Mouse (Mus musculus): ENCODE measurements around the gene Atf3. TPM values are rescaled to one million over a fixed set of nuclear protein-coding genes. Genes with fewer than 3 reads are reported as not detected.
"Not testable (repeated sequence)": the region's sequence is repeated elsewhere in the genome, so short reads cannot be mapped to it uniquely, and the experiment has no call there.

The Atf3 gene
- polyA plus RNA-seq, 1 experiment from 2014 or later: 2.9 TPM

GRCm38 (mm10) chr1:191172487-191172886 is 45.4 kb downstream of the Atf3 start:
- no peak for ATAC-seq (ENCODE audit: insufficient number of reproducible peaks, insufficient read depth, low FRiP score, low TSS enrichment, low read depth)
- H3K4me1 ChIP-seq: no peaks in the 10 kb centered on the region
- no peak overlapping the region for H3K4me2 ChIP-seq
- no peak overlapping the region for H3K27ac ChIP-seq
- no peaks in the 10 kb centered on the region for H3K27me3 ChIP-seq
- H3K9me3 ChIP-seq: no peaks in the 10 kb centered on the region
- 10% methylated on average over 6 of the region's 6 CpGs for WGBS
- no peak overlapping the region for H3K9ac ChIP-seq
- H3K4me3 ChIP-seq: no peak overlapping the region
- no peaks in the 10 kb centered on the region for H3K36me3 ChIP-seq

DNA sequence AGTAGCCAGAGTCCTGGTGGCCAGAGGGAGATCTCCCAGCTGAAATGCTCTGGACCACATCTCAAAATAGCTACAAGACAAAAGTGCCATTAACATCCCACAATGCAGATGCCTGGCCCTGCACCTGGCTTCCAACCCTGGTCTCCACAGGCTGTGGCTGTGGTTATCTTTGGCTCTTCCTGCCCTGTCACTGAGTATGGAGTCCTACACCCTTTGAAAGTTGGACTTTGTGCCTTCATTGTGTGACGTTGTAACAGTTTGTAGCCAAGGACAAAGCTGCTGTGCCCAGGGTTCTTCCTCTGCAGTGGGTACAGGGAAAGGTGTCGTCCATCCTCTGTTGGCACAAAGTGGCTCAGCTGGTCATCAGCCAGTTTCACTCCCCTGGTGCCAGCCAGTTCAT is 47.4 kb downstream of the Atf3 start:
- Histone ChIP-seq H3K4me2 (no peak overlapping the region), H3K4me3 (no peak overlapping the region), H3K9me3 (no peaks in the 10 kb centered on the region), H3K36me3 (no peaks in the 10 kb centered on the region), H3K9ac (no peak overlapping the region), H3K27ac (no peak overlapping the region), H3K27me3 (no peaks in the 10 kb centered on the region), H3K4me1 (no peaks in the 10 kb centered on the region)
- ATAC-seq (ENCODE audit: insufficient number of reproducible peaks, insufficient read depth, low FRiP score, low TSS enrichment, low read depth): no peak
- 83% methylated on average over 2 of the region's 2 CpGs for WGBS

DNA sequence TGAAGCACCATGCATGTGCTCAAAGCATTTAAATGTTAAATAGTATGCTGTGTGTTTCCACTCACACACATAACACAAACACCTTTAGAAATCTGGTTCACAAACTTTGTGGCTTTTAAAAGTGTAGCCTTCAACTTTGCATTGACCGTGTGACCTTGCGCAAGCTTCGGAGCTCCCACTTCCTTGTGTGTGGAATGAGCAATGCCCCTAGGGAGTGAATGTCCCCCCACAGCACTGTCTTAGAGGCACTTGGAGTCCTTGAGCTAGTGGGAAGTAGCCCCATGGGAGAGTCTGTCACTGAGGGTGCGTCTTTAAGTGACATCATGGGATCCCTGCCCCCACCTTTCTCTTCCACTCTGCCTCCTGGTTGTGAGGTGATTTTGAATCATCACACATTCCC is 51.6 kb downstream of the Atf3 start:
- no peak for ATAC-seq (ENCODE audit: insufficient number of reproducible peaks, insufficient read depth, low FRiP score, low TSS enrichment, low read depth)
- no peak overlapping the region for H3K9ac ChIP-seq
- H3K4me1 ChIP-seq: 0 out of 2 replicates have a peak, but pooled peaks cover 6% of the 10 kb centered on the region
- H3K4me3 ChIP-seq: no peak overlapping the region
- H3K27ac ChIP-seq: no peak overlapping the region
- no peaks in the 10 kb centered on the region for H3K27me3 ChIP-seq
- no peaks in the 10 kb centered on the region for H3K9me3 ChIP-seq
- no peak overlapping the region for H3K4me2 ChIP-seq
- no peaks in the 10 kb centered on the region for H3K36me3 ChIP-seq
- 79% methylated on average over 4 of the region's 4 CpGs for WGBS

DNA sequence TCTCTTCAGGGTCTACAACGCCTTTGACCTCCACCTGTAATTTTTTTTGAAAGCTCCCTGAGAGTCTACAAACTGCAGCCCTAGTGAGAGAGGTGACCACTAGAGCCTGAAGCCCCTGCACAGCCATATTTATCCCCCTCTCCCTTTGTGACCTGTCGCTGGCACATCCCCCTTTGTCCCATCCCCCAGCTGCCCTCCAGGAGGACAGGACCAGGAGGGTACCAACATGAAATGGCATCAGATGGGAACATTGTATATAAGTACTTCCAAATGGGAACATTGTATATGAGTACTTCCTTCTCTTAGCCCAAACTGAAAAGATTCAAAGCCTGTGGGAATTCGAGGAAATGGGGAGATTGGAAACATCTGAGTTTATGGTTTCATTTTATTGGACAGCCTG is 53.1 kb downstream of the Atf3 start, which contains the start of gene Fam71a:
Gene Fam71a (minus strand): TSS at position 101 of the 400 bp plus-strand sequence.
- no peaks in the 10 kb centered on the region for H3K9me3 ChIP-seq
- no peak within 1 kb of the TSS for H3K9ac ChIP-seq
- 58% methylated on average over 3 of the region's 3 CpGs for WGBS
- ATAC-seq (ENCODE audit: insufficient number of reproducible peaks, insufficient read depth, low FRiP score, low TSS enrichment, low read depth): no peak
- H3K4me3 ChIP-seq: no peak within 1 kb of the TSS
- 0 out of 2 replicates have a peak, but pooled peaks cover 6% of the 10 kb centered on the region for H3K4me1 ChIP-seq
- no peaks in the 10 kb centered on the region for H3K36me3 ChIP-seq
- no peak within 1 kb of the TSS for H3K27ac ChIP-seq
- no peaks in the 10 kb centered on the region for H3K27me3 ChIP-seq
- no peak within 1 kb of the TSS for H3K4me2 ChIP-seq

DNA sequence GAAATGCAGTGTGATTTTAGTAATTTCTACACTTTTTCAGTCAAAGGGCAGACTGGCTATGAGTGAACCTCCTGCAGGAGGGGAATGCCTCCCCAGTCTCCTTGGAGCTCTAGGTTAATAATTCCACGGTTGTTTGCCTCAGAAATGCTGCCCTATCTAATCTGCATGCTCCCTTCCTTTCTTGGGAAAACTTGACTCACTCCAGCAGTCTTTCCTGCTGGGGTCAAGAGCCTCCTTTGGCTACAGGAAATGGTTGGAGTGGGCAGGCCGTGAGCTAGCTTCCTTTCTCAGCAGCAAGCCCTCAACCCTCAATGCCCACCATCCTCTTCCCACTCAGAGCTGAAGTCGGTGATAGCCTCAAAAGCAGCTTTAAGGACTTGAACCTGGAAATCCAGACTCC is 63.5 kb downstream of the Atf3 start:
- Histone ChIP-seq H3K4me2 (no peak overlapping the region), H3K9me3 (peaks cover 7% of the 10 kb centered on the region), H3K9ac (no peak overlapping the region), H3K27ac (no peak overlapping the region), H3K36me3 (no peaks in the 10 kb centered on the region), H3K27me3 (no peaks in the 10 kb centered on the region), H3K4me3 (no peak overlapping the region), H3K4me1 (no peaks in the 10 kb centered on the region; the same call in 1 of the 2 replicates)
- 27% methylated on average over 3 of the region's 3 CpGs for WGBS
- ATAC-seq (ENCODE audit: insufficient number of reproducible peaks, insufficient read depth, low FRiP score, low TSS enrichment, low read depth): no peak

- no peak for ATAC-seq (ENCODE audit: insufficient number of reproducible peaks, insufficient read depth, low FRiP score, low TSS enrichment, low read depth)
- H3K9me3 ChIP-seq: peaks cover 7% of the 10 kb centered on the region
These were observed 64.8 kb downstream of the Atf3 start for GRCm38 (mm10) chr1:191153052-191153451.

DNA sequence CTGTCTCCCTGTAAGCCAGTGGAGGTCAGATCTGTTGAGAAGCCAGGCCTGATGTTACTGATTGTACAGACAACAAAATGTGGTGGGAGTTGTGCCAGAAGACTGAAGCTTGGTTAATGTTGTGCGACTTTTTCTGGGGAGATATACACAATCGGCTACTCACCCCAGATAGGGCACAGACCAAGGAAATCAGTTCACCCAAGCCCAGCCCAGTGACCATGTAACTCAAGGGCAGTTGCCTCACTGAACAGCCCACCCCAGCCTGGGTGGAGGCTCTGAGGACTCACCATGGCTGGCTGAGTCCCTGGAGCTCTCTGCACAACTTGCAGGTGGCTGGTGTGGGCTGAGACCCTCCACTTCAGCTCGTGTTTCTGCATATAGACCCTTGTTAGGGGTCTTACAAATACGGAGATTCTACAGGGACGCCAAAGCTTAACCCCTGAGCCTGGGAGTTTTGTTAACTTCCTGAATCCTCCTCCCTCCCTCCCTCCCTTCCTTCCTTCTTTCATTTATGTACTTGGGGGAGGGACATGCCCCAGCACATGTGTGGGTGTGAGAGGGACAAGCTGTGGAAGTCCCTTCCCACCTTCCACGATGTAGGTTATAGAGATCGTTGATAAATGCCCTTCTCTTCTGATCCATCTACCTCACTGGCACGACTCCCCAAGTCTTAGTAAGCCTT is 66.8 kb downstream of the Atf3 start:
- H3K4me3 ChIP-seq: no peak overlapping the region
- no peaks in the 10 kb centered on the region for H3K27me3 ChIP-seq
- no peak overlapping the region for H3K27ac ChIP-seq
- 79% methylated on average over 8 of the region's 8 CpGs for WGBS
- no peak for ATAC-seq (ENCODE audit: insufficient number of reproducible peaks, insufficient read depth, low FRiP score, low TSS enrichment, low read depth)
- H3K4me2 ChIP-seq: no peak overlapping the region
- no peaks in the 10 kb centered on the region; the same call in 1 of the 2 replicates for H3K4me1 ChIP-seq
- H3K9me3 ChIP-seq: peaks cover 3% of the 10 kb centered on the region; the same call in 1 of the 2 replicates
- no peaks in the 10 kb centered on the region for H3K36me3 ChIP-seq
- no peak overlapping the region for H3K9ac ChIP-seq

More at GRCm38 (mm10) chr1:191153052-191153451, 64.8 kb downstream of the Atf3 start:
- no peaks in the 10 kb centered on the region for H3K27me3 ChIP-seq
- no peaks in the 10 kb centered on the region; the same call in 1 of the 2 replicates for H3K4me1 ChIP-seq
- H3K9ac ChIP-seq: no peak overlapping the region
- no peak overlapping the region for H3K4me3 ChIP-seq
- H3K36me3 ChIP-seq: no peaks in the 10 kb centered on the region
- 17% methylated on average over 4 of the region's 4 CpGs for WGBS
- no peak overlapping the region for H3K27ac ChIP-seq
- no peak overlapping the region for H3K4me2 ChIP-seq

GRCm38 (mm10) chr1:191149489-191149888 is 68.3 kb downstream of the Atf3 start:
- H3K9ac ChIP-seq; H3K4me3 ChIP-seq; H3K4me1 ChIP-seq; H3K27ac ChIP-seq; H3K36me3 ChIP-seq; H3K9me3 ChIP-seq; H3K4me2 ChIP-seq; ATAC-seq (ENCODE audit: insufficient number of reproducible peaks, insufficient read depth, low FRiP score, low TSS enrichment, low read depth); H3K27me3 ChIP-seq: not testable (repeated sequence)
- WGBS: 80% methylated on average over 5 of the region's 5 CpGs

GRCm38 (mm10) chr1:191140983-191141382 is 76.9 kb downstream of the Atf3 start:
- H3K9me3 ChIP-seq: no peaks in the 10 kb centered on the region
- 85% methylated on average over 8 of the region's 8 CpGs for WGBS
- no peak overlapping the region for H3K27ac ChIP-seq
- H3K36me3 ChIP-seq: no peaks in the 10 kb centered on the region
- no peak for ATAC-seq (ENCODE audit: insufficient number of reproducible peaks, insufficient read depth, low FRiP score, low TSS enrichment, low read depth)
- H3K4me3 ChIP-seq: no peak overlapping the region
- H3K4me2 ChIP-seq: no peak overlapping the region
- H3K27me3 ChIP-seq: no peaks in the 10 kb centered on the region
- no peak overlapping the region for H3K9ac ChIP-seq
- H3K4me1 ChIP-seq: no peaks in the 10 kb centered on the region

- Histone ChIP-seq H3K4me1 (no peaks in the 10 kb centered on the region), H3K4me3 (no peak overlapping the region)
These were observed 78.9 kb downstream of the Atf3 start for GRCm38 (mm10) chr1:191138874-191139495.

DNA sequence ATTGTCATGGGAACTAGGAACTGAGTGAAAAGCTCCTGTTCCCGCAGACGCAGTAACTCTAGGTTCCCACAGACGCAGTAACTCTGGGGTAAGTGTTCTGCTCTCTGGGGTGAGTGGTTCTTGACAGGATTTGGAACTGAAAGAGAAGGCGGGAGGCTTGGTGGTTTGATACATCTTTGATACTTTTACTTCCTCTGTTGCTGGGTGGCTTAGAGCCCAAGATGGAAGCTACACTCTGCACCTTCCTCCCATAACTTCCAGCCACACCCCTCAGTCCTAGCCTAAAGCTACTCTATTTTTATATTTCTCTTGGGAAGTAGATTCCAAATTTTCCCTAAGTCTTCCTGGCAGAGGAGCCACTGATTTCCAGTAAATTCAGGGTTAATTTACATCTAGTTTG is 79.4 kb downstream of the Atf3 start:
- H3K27me3 ChIP-seq: no peaks in the 10 kb centered on the region
- WGBS: 94% methylated on average over 4 of the region's 4 CpGs
- H3K4me2 ChIP-seq: no peak overlapping the region
- no peaks in the 10 kb centered on the region for H3K9me3 ChIP-seq
- H3K4me3 ChIP-seq: no peak overlapping the region
- H3K9ac ChIP-seq: no peak overlapping the region
- no peaks in the 10 kb centered on the region for H3K4me1 ChIP-seq
- no peaks in the 10 kb centered on the region for H3K36me3 ChIP-seq
- H3K27ac ChIP-seq: no peak overlapping the region
- no peak for ATAC-seq (ENCODE audit: insufficient number of reproducible peaks, insufficient read depth, low FRiP score, low TSS enrichment, low read depth)

More at GRCm38 (mm10) chr1:191138874-191139495, 78.9 kb downstream of the Atf3 start:
- Histone ChIP-seq H3K4me2 (no peak overlapping the region), H3K27me3 (no peaks in the 10 kb centered on the region), H3K36me3 (no peaks in the 10 kb centered on the region), H3K27ac (no peak overlapping the region), H3K9me3 (no peaks in the 10 kb centered on the region), H3K9ac (no peak overlapping the region)
- 66% methylated on average over 7 of the region's 7 CpGs for WGBS
- no peak for ATAC-seq (ENCODE audit: insufficient number of reproducible peaks, insufficient read depth, low FRiP score, low TSS enrichment, low read depth)

- no peak overlapping the region for H3K27ac ChIP-seq
- WGBS: 42% methylated on average over 4 of the region's 4 CpGs
- H3K4me1 ChIP-seq: no peaks in the 10 kb centered on the region
- no peak overlapping the region for H3K4me3 ChIP-seq
- no peaks in the 10 kb centered on the region for H3K9me3 ChIP-seq
- H3K27me3 ChIP-seq: no peaks in the 10 kb centered on the region
- H3K9ac ChIP-seq: no peak overlapping the region
- no peaks in the 10 kb centered on the region for H3K36me3 ChIP-seq
- no peak for ATAC-seq (ENCODE audit: insufficient number of reproducible peaks, insufficient read depth, low FRiP score, low TSS enrichment, low read depth)
- no peak overlapping the region for H3K4me2 ChIP-seq
These were observed 82.4 kb downstream of the Atf3 start for GRCm38 (mm10) chr1:191135406-191135805.
